Mouse (Mus musculus): ENCODE results near the gene Xylt1. TPM values are rescaled to one million over a fixed set of nuclear protein-coding genes. Genes with fewer than 3 reads are reported as not detected.

The Xylt1 gene
- total and polyA plus RNA-seq, 3 experiments, result 9.0 to 13.3 TPM; not detected in 1

- TF ChIP-seq TBP (IDR thresholded peaks at IDR 0.05; ENCODE audit: low read depth, low read length) (no peak), NRF1 (IDR thresholded peaks at IDR 0.05; ENCODE audit: insufficient read depth, low read depth, low read length, poor library complexity, severe bottlenecking) (no peak), MAFK (IDR thresholded peaks at IDR 0.05; ENCODE audit: borderline replicate concordance, low read depth, low read length) (0 out of 2 replicates have a peak, but pooled peaks have one; percentile 10), SMC3 (IDR thresholded peaks at IDR 0.05; ENCODE audit: low read depth, low read length) (no peak), ELF1 (IDR thresholded peaks at IDR 0.05; ENCODE audit: low read depth, low read length) (no peak)
- H3K4me1 ChIP-seq (ENCODE audit: control insufficient read depth in 1 of 2, insufficient read depth in 2 of 2, low read length in 2 of 2), result no peaks in the 10 kb centered on the region
- H3K79me2 ChIP-seq (ENCODE audit: control insufficient read depth, insufficient read depth, low read length, poor library complexity), result no peaks in the 10 kb centered on the region
- H3K27me3 ChIP-seq (ENCODE audit: control insufficient read depth in 1 of 2, insufficient read depth in 2 of 2, low read length in 2 of 2), result no peaks in the 10 kb centered on the region
- DNase-seq (ENCODE audit: low read depth, low spot score), result no peak
- no peaks in the 10 kb centered on the region for H3K36me3 ChIP-seq (ENCODE audit: control insufficient read depth in 1 of 2, insufficient read depth in 2 of 2, low read length in 2 of 2)
- no peak overlapping the region for H3K27ac ChIP-seq (ENCODE audit: control insufficient read depth, low read depth, low read length)
- H3K9me3 ChIP-seq (replicated peaks; ENCODE audit: insufficient read depth, low read length), result no peaks in the 10 kb centered on the region
- no peak overlapping the region for H3K4me3 ChIP-seq (ENCODE audit: control insufficient read depth in 1 of 2, insufficient read depth in 1 of 2, low read depth in 2 of 2, low read length in 2 of 2)
- no peak overlapping the region for H3K9ac ChIP-seq (ENCODE audit: control insufficient read depth, low read depth, low read length, poor library complexity, severe bottlenecking)
Observed at GRCm38 (mm10) chr7:117508090-117508489, 127.3 kb downstream of the Xylt1 start.

GRCm38 (mm10) chr7:117510113-117510512, 129.3 kb downstream of the Xylt1 start:
- Histone ChIP-seq H3K4me1 (ENCODE audit: control insufficient read depth in 1 of 2, insufficient read depth in 2 of 2, low read length in 2 of 2) (peaks cover 0 to 2% of the 10 kb centered on the region in 2 experiments; a peak in 1 of 4 replicates), H3K79me2 (ENCODE audit: control insufficient read depth, insufficient read depth, low read length, poor library complexity) (no peaks in the 10 kb centered on the region), H3K9me3 (replicated peaks; ENCODE audit: insufficient read depth, low read length) (no peaks in the 10 kb centered on the region), H3K4me3 (ENCODE audit: control insufficient read depth in 1 of 2, insufficient read depth in 1 of 2, low read depth in 2 of 2, low read length in 2 of 2) (no peak overlapping the region), H3K9ac (ENCODE audit: control insufficient read depth, low read depth, low read length, poor library complexity, severe bottlenecking) (no peak overlapping the region), H3K27ac (ENCODE audit: control insufficient read depth, low read depth, low read length) (no peak overlapping the region), H3K27me3 (ENCODE audit: control insufficient read depth in 1 of 2, insufficient read depth in 2 of 2, low read length in 2 of 2) (no peaks in the 10 kb centered on the region), H3K36me3 (ENCODE audit: control insufficient read depth in 1 of 2, insufficient read depth in 2 of 2, low read length in 2 of 2) (no peaks in the 10 kb centered on the region)
- DNase-seq (ENCODE audit: low read depth, low spot score), result no peak
- TF ChIP-seq SIN3A (IDR thresholded peaks at IDR 0.05; ENCODE audit: low read length), result no peak

GRCm38 (mm10) chr7:117512301-117512700, 131.5 kb downstream of the Xylt1 start:
- Histone ChIP-seq H3K27ac (ENCODE audit: control insufficient read depth, low read depth, low read length) (no peak overlapping the region), H3K9ac (ENCODE audit: control insufficient read depth, low read depth, low read length, poor library complexity, severe bottlenecking) (no peak overlapping the region), H3K27me3 (ENCODE audit: control insufficient read depth in 1 of 2, insufficient read depth in 2 of 2, low read length in 2 of 2) (no peaks in the 10 kb centered on the region), H3K9me3 (replicated peaks; ENCODE audit: insufficient read depth, low read length) (no peaks in the 10 kb centered on the region), H3K4me1 (ENCODE audit: control insufficient read depth in 1 of 2, insufficient read depth in 2 of 2, low read length in 2 of 2) (peaks cover 0 to 4% of the 10 kb centered on the region in 2 experiments; a peak in 1 of 4 replicates), H3K79me2 (ENCODE audit: control insufficient read depth, insufficient read depth, low read length, poor library complexity) (no peaks in the 10 kb centered on the region), H3K4me3 (ENCODE audit: control insufficient read depth in 1 of 2, insufficient read depth in 1 of 2, low read depth in 2 of 2, low read length in 2 of 2) (no peak overlapping the region), H3K36me3 (ENCODE audit: control insufficient read depth in 1 of 2, insufficient read depth in 2 of 2, low read length in 2 of 2) (no peaks in the 10 kb centered on the region)
- TF ChIP-seq NRF1 (IDR thresholded peaks at IDR 0.05; ENCODE audit: insufficient read depth, low read depth, low read length, poor library complexity, severe bottlenecking), result no peak
- TF ChIP-seq RCOR1 (IDR thresholded peaks at IDR 0.05; ENCODE audit: low read depth, low read length), result no peak
- no peak for TF ChIP-seq CHD1 (IDR thresholded peaks at IDR 0.05; ENCODE audit: low read depth, low read length)
- no peak for TF ChIP-seq NELFE (IDR thresholded peaks at IDR 0.05; ENCODE audit: low read depth, low read length)
- TF ChIP-seq ZKSCAN1 (IDR thresholded peaks at IDR 0.05; ENCODE audit: low read depth, low read length), result no peak
- TF ChIP-seq TCF12 (IDR thresholded peaks at IDR 0.05; ENCODE audit: low read depth, low read length), result no peak
- no peak for DNase-seq (ENCODE audit: low read depth, low spot score)

Data from MEL (cell line).